Mouse (Mus musculus) thymus, adult 2 months (tissue): ENCODE measurements around the gene Slc44a3. TPM values are rescaled to one million over a fixed set of nuclear protein-coding genes. Genes with fewer than 3 reads are reported as not detected.

Experiments
- DNase-seq: peaks from one replicate; pipeline ENCODE4 v3.0.0; 2021
- H3K27ac ChIP-seq: fragments of 200-500 bp; 2 replicates; pipeline ENCODE4 v1.5.1; 2012; ENCODE audit warnings: low read length, control low read depth; ENCODE audit not compliant: control insufficient read depth, insufficient read depth
- H3K27me3 ChIP-seq: fragments of 200-500 bp; 2 replicates; pipeline ENCODE4 v1.6.1; 2012; ENCODE audit warnings: mild to moderate bottlenecking, low read length, moderate library complexity, mixed read lengths; ENCODE audit not compliant: control insufficient read depth, insufficient read depth
- H3K36me3 ChIP-seq: fragments of 200-500 bp; 2 replicates; pipeline ENCODE4 v1.6.1; 2012; ENCODE audit warnings: mild to moderate bottlenecking, low read length, moderate library complexity; ENCODE audit not compliant: control insufficient read depth, insufficient read depth
- H3K4me1 ChIP-seq: fragments of 200-500 bp; replicated peaks from 2 replicates; pipeline ENCODE4 v1.6.1; 2012; ENCODE audit warnings: low read length; ENCODE audit not compliant: control insufficient read depth, insufficient read depth
- H3K4me3 ChIP-seq: fragments of 200-500 bp; 2 replicates; pipeline ENCODE4 v1.5.1; 2012; ENCODE audit warnings: mild to moderate bottlenecking, low read length, control low read depth, moderate library complexity; ENCODE audit not compliant: control insufficient read depth, insufficient read depth
- CTCF ChIP-seq: fragments of 200-500 bp; IDR thresholded peaks from 2 replicates; pipeline ENCODE4 v1.5.1; 2012; ENCODE audit warnings: mild to moderate bottlenecking, control low read depth, low read length, moderate library complexity, borderline replicate concordance; ENCODE audit not compliant: control insufficient read depth, poor library complexity, insufficient read depth; ENCODE audit errors: extremely low read depth
- POLR2A ChIP-seq: fragments of 200-500 bp; IDR thresholded peaks from 2 replicates; pipeline ENCODE4 v1.6.1; 2012; ENCODE audit warnings: mild to moderate bottlenecking, low read length, control low read depth, moderate library complexity; ENCODE audit not compliant: control insufficient read depth, poor library complexity, insufficient read depth; ENCODE audit errors: extremely low read depth
- WGBS: fragments of 180-500 bp; shearing (Covaris S2); methylation state at CpG from one replicate; pipeline ENCODE4 v1.1.7; 2018; 5-methylcytosine and 5-hydroxymethylcytosine counted together
- polyA plus RNA-seq: library from polyadenylated mRNA; depleted of rRNA; stranded (reverse); fragments of >200 nt; gene quantifications from 2 replicates; pipeline ENCODE4 v1.2.3, GENCODE M21; 2012

Slc44a3 gene
- polyA plus RNA-seq, 1 experiment: 0.82 TPM

DNA sequence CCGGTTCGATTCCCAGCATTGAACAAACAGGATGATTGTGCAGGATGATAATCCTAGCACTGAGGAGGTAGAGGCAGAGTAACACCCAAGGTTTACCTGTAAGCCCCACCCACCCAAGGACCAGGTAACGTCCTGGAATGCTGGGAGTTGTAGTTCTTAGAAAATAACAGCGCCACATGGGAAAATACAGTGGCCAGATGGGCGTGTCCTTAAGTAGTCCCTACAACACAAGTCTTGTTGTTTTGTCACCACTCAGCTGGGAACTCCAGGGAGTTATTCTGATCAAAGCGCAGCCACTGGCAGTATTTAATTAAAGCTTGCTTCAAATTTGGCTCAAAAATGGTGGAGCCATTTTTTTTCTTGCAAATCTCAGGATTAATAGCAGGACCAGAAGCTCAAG is 44.2 kb upstream of the Slc44a3 start:
- H3K4me1 ChIP-seq: no peaks in the 10 kb centered on the region
- H3K27me3 ChIP-seq: no peaks in the 10 kb centered on the region
- TF ChIP-seq CTCF: no peak
- no peak for TF ChIP-seq POLR2A
- no peak overlapping the region for H3K27ac ChIP-seq
- H3K36me3 ChIP-seq: no peaks in the 10 kb centered on the region
- no peak for DNase-seq
- H3K4me3 ChIP-seq: no peak overlapping the region
- WGBS: 95% methylated on average over 6 of the region's 6 CpGs

DNA sequence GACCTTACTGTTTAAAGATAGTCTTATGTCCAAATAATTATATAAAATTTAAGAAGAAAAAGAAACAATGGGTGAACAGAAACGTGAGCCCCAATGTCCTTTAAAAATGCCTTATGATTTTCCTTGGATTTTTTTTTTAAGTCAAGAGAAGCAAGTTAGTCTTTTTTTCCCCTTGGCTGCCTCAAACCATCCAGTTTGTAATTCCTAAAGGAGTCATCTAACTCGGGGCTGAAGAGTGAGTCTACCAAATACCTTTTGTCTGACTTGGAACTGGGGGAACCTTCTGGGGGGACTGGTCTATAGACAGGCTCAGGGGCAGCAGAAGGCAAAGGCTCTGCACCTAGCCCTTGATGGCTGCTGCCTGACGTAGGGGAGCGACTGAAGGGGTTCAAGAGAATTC is 42.2 kb upstream of the Slc44a3 start:
- no peaks in the 10 kb centered on the region for H3K4me1 ChIP-seq
- 92% methylated on average over 4 of the region's 4 CpGs for WGBS
- no peaks in the 10 kb centered on the region for H3K36me3 ChIP-seq
- TF ChIP-seq CTCF (no peak), POLR2A (no peak)
- H3K27me3 ChIP-seq: no peaks in the 10 kb centered on the region
- no peak overlapping the region for H3K27ac ChIP-seq
- H3K4me3 ChIP-seq: no peak overlapping the region
- no peak for DNase-seq

DNA sequence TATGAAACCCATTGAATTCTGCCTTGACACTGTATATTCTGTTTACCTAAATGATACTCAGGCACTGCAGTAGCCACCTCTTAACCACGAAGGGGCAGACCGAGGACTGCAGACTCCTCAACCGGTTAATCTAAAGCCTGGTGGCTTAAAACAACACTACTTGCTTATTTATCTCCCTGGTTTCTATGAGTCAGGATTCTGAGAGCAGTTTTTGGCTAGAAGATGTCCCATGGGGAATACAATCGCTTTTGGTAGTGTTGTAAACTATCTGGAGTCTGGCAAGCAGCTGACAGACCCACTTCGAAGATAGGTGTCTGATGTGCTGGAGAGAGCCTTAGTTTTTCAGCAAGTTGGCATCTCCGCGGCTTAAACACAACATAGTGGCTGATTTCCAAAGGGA is 41.7 kb upstream of the Slc44a3 start:
- H3K36me3 ChIP-seq: no peaks in the 10 kb centered on the region
- no peaks in the 10 kb centered on the region for H3K4me1 ChIP-seq
- no peak overlapping the region for H3K27ac ChIP-seq
- H3K4me3 ChIP-seq: no peak overlapping the region
- no peaks in the 10 kb centered on the region for H3K27me3 ChIP-seq
- WGBS: 88% methylated on average over 7 of the region's 7 CpGs
- DNase-seq: no peak
- TF ChIP-seq POLR2A (no peak), CTCF (no peak)

DNA sequence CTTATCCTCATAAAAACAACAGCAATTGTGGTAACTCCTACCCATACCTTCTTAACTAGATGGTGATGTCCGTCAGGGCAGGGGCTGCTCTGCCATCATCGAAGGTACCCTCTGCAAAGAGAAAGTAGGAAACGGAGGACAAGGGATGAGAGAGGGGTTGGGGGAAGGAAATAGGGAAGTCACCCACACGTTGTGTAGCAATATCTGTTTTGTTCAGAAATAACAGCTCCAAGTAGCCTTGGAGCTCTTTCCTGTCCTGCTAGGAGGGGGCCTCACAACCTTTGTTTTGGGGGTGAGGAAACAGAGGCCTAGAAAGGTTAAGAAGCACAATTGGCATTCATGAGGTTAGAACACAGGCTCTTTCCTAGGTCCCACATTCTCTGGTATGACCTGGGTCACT is 39.3 kb upstream of the Slc44a3 start:
- no peak for DNase-seq
- Histone ChIP-seq H3K27ac (no peak overlapping the region), H3K36me3 (no peaks in the 10 kb centered on the region), H3K4me3 (no peak overlapping the region), H3K4me1 (no peaks in the 10 kb centered on the region), H3K27me3 (no peaks in the 10 kb centered on the region)
- TF ChIP-seq POLR2A: no peak
- TF ChIP-seq CTCF: no peak
- WGBS: 47% methylated on average over 4 of the region's 4 CpGs

DNA sequence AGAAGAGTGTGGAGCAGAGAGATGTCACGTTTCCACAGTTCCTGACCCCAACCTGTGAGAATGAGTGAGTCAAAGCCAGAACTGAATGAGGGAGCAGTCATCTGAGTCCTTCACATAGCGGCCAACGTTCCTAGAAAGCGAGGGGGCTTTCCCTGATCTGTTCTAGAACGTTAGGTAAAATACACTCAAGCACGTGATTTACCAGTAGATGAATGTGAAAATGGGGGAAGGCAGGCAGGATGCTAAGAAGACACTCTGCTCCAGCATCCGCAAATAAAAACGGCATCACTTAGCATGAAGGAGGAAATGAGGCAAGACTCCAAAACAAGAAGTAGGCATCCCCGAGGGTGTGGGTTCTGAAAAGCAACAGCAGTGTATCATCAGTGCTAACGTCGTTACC is 38.4 kb upstream of the Slc44a3 start:
- no peak for DNase-seq
- 72% methylated on average over 11 of the region's 11 CpGs for WGBS
- no peak for TF ChIP-seq CTCF
- no peak for TF ChIP-seq POLR2A
- H3K27ac ChIP-seq: no peak overlapping the region
- no peak overlapping the region for H3K4me3 ChIP-seq
- H3K4me1 ChIP-seq: no peaks in the 10 kb centered on the region
- no peaks in the 10 kb centered on the region for H3K36me3 ChIP-seq
- H3K27me3 ChIP-seq: no peaks in the 10 kb centered on the region

DNA sequence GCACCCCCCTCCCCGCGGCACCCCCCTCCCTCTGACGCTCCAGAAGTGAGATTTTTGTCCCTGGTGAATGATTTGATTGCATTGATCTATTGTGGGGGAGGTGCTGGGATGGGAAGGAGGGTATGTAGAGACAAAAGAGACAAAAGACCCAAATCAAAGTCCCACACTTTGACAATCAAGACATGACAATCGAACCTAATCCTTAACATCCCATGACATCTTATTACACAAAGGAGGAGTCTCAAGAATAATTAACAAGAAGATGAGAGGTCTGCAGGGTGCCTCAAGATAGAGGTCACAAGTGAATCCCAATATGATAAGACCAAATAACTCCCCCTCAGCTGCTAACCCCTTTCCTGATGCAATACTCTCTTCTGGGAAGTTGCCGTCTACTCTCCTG is 37.6 kb upstream of the Slc44a3 start:
- DNase-seq: no peak
- H3K4me1 ChIP-seq: no peaks in the 10 kb centered on the region
- H3K36me3 ChIP-seq: no peaks in the 10 kb centered on the region
- 85% methylated on average over 5 of the region's 5 CpGs for WGBS
- TF ChIP-seq POLR2A (no peak), CTCF (no peak)
- H3K27me3 ChIP-seq: no peaks in the 10 kb centered on the region
- H3K4me3 ChIP-seq: no peak overlapping the region
- no peak overlapping the region for H3K27ac ChIP-seq

DNA sequence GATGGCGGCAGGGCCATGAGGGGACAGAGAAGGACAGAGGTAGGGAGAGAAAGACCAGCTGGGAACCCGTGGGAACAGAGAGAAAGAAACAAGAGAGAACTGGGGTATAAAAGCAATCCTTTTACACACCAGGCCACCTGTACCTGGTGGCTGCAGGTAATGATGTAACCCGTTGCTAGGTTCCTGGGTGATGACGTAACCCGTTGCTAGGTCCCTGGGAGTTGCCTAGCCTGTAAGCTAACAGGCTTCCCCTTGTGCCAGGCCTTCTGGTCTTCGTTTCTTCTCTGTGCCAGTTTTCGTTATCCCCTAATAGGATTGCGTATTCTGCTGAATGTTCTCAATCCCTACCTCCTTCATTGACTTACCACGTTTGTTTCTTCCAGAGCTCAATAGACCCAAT is 36.8 kb upstream of the Slc44a3 start:
- no peak for DNase-seq
- TF ChIP-seq CTCF (no peak), POLR2A (no peak)
- no peaks in the 10 kb centered on the region for H3K36me3 ChIP-seq
- no peak overlapping the region for H3K4me3 ChIP-seq
- 96% methylated on average over 9 of the region's 9 CpGs for WGBS
- H3K27ac ChIP-seq: no peak overlapping the region
- no peaks in the 10 kb centered on the region for H3K4me1 ChIP-seq
- no peaks in the 10 kb centered on the region for H3K27me3 ChIP-seq
